Mouse (Mus musculus) liver, embryonic 16.5 days (tissue): ENCODE measurements around the gene Tas2r144. TPM values are rescaled to one million over a fixed set of nuclear protein-coding genes. Genes with fewer than 3 reads are reported as not detected.
A peak's percentile ranks its signal among the peaks of the same experiment; 100 is the strongest.

Experiments
- ATAC-seq: fragments of 200-750 bp; cut with Nextera tagmentation; 2 replicates; pipeline ENCODE4 v1.8.0; 2017; ENCODE audit warnings: low read depth, mild to moderate bottlenecking, moderate number of reproducible peaks, moderate library complexity
- H3K27ac ChIP-seq: fragments of 300-500 bp; sonication (generic); 2 replicates; pipeline ENCODE4 v1.5.1; 2014; ENCODE audit warnings: mild to moderate bottlenecking, low read length
- H3K27me3 ChIP-seq: fragments of 300-500 bp; sonication (generic); 2 replicates; pipeline ENCODE4 v1.6.1; 2014; ENCODE audit warnings: low read depth, low read length, mixed read lengths; ENCODE audit not compliant: control insufficient read depth, insufficient read depth
- H3K36me3 ChIP-seq: fragments of 300-500 bp; sonication (generic); 2 replicates; pipeline ENCODE4 v1.6.1; 2014; ENCODE audit warnings: mild to moderate bottlenecking; ENCODE audit not compliant: control insufficient read depth, insufficient read depth
- H3K4me1 ChIP-seq: fragments of 300-500 bp; sonication (generic); 2 replicates; pipeline ENCODE4 v1.6.1; 2014; ENCODE audit warnings: low read depth, low read length, mixed read lengths; ENCODE audit not compliant: control insufficient read depth
- H3K4me2 ChIP-seq: fragments of 300-500 bp; sonication (generic); 2 replicates; pipeline ENCODE4 v1.6.1; 2014; ENCODE audit warnings: low read depth, low read length, mixed read lengths
- H3K4me3 ChIP-seq: fragments of 300-500 bp; sonication (generic); 2 replicates; pipeline ENCODE4 v1.5.1; 2014; ENCODE audit warnings: low read depth, mild to moderate bottlenecking, low read length
- H3K9ac ChIP-seq: fragments of 300-500 bp; sonication (generic); 2 replicates; pipeline ENCODE4 v1.6.1; 2014; ENCODE audit warnings: low read depth, low read length
- H3K9me3 ChIP-seq: fragments of 300-500 bp; sonication (generic); replicated peaks from 2 replicates; pipeline ENCODE4 v1.6.1; 2016; ENCODE audit warnings: low read length; ENCODE audit not compliant: control insufficient read depth
- WGBS: fragments of 180-500 bp; shearing (Covaris S2); extraction: QIAGEN DNeasy Blood & Tissue Kit; methylation state at CpG from one replicate; pipeline ENCODE4 v1.1.7; 2014; ENCODE audit not compliant: insufficient replicate concordance; 5-methylcytosine and 5-hydroxymethylcytosine counted together
- polyA plus RNA-seq: library from polyadenylated mRNA; unstranded; fragments of >200 nt; fragmentation: Nextera tagmentation; extraction: Ambion mirVana; gene quantifications from 2 replicates; pipeline ENCODE4 v1.2.1, GENCODE M21; 2015

Gene Tas2r144
- polyA plus RNA-seq, 1 experiment from 2014 or later = not detected

DNA sequence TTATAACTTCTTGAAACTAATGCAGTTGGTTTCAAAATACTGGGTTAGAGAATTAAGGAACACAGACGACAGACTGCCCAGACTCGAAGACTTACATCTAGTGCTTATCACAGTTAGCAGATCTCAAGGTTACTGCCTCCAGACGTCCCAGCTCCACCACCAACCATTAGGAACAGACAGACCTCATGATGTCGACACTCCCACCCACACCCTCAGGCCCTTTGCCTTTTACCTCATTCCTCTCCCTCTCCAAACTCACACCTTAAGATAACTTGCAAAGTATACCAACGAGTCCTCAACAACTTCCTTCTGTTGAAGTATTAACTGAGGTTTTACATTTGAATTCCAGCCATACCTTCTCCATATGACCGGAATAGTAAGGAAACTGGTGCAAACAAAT lies 45.3 kb downstream of the Tas2r144 start:
- Histone ChIP-seq H3K4me2 (no peak overlapping the region), H3K4me3 (no peak overlapping the region), H3K27ac (no peak overlapping the region), H3K9me3 (no peaks in the 10 kb centered on the region), H3K4me1 (peaks cover 17% of the 10 kb centered on the region), H3K36me3 (no peaks in the 10 kb centered on the region), H3K9ac (no peak overlapping the region), H3K27me3 (no peaks in the 10 kb centered on the region)
- no peak for ATAC-seq
- WGBS = 19% methylated on average over 6 of the region's 6 CpGs

DNA sequence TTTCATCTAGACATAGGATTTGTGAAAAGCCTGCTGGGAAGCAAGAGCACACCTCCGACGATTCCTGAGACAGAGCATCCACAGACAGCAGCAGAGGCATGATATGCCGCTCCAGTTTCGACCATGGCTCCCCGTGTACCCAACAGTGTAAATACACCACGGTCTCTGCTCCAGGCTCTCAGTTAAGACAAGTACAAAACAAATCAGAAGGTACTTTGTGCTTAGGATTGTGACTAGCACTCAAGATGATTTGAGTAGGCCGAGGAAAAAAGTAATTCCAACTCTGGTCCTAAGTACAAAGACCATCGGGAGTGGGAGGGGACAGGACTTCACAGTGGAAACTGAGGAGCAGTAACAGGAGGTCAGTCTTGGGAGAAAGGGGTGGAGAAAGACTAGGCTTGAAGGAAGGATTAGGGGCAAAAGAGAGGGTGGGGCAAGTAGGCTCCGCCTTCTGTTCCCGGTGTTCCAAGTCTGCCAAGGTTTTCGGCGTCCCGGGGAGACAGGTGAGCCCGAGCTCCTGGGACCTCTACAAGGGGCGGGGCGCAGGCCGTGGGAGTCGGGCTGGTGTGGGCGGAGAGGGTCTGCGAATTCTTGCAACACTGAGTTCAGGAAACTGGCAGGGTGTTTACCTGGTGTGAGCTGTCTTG lies 46.5 kb downstream of the Tas2r144 start, which contains the start of gene Tmem139:
Gene Tmem139 (plus strand): TSS at position 447 of the 647 bp plus-strand sequence.
- WGBS = 38% methylated on average over 20 of the region's 20 CpGs
- Histone ChIP-seq H3K4me1 (peaks cover 17% of the 10 kb centered on the region), H3K36me3 (no peaks in the 10 kb centered on the region), H3K27ac (no peak within 1 kb of the TSS), H3K9ac (no peak within 1 kb of the TSS), H3K4me2 (peak within 1 kb of the TSS; percentile 29; the same call in 1 of the 2 replicates), H3K27me3 (no peaks in the 10 kb centered on the region), H3K4me3 (peak within 1 kb of the TSS; percentile 13; the same call in 1 of the 2 replicates), H3K9me3 (no peaks in the 10 kb centered on the region)
- no peak for ATAC-seq

DNA sequence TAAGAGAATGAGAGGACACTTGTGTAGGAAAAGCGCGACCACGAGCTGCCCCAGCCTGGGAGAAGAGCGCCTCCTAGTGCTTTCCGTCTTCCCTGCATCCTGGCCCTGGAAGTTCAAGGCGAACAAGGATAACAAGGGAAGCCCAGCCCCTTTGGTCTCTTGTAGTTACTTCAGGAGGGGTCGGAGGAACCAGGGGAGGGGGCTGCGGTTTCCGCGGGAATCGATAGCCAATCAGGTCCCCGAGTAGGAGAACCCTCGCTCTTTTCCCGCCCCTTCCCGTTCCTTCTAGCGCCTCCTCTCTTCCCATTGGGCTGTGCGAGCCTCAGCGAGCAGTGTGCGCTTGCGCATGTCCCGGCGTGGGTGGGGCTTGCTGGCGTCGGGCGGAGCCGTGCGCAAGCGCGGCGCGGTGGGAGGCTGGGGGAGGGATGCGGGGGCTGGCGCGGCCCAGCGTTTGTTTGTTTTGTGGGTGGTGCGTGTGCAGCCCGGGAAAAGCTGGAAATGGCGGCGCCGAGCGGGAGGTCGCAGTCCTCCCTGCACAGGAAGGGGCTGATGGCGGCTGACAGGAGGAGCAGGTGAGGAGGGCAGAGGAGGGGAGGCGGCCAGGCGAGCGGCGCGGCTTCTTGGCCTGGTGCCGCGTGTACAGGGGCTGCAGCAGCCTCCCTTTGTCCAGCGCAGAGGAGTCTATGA lies 49.6 kb downstream of the Tas2r144 start, which contains the start of gene Casp2:
Gene Casp2 (plus strand): TSS at position 360 of the 687 bp plus-strand sequence.
- WGBS = 0% methylated on average over 50 of the region's 51 CpGs
- no peaks in the 10 kb centered on the region for H3K27me3 ChIP-seq
- H3K9ac ChIP-seq = peak within 1 kb of the TSS; percentile 84
- H3K4me2 ChIP-seq = peak within 1 kb of the TSS; percentile 75
- peaks cover 13% of the 10 kb centered on the region for H3K4me1 ChIP-seq
- peak within 1 kb of the TSS; percentile 89 for H3K27ac ChIP-seq
- peak within 1 kb of the TSS; percentile 79 for H3K4me3 ChIP-seq
- ATAC-seq = peak; percentile 99
- H3K9me3 ChIP-seq = no peaks in the 10 kb centered on the region
- peaks cover 24% of the 10 kb centered on the region for H3K36me3 ChIP-seq

Other genes with a start within 250 kb of the Tas2r144 start
- gene Sval3, start 247.2 kb upstream of the Tas2r144 start, polyA plus RNA-seq = not detected in 2 replicates
- gene Sva, start 176.9 kb upstream of the Tas2r144 start, polyA plus RNA-seq = not detected in 2 replicates
- gene Tas2r139, start 74.4 kb upstream of the Tas2r144 start, polyA plus RNA-seq = not detected in 2 replicates
- gene Gstk1, start 30.6 kb downstream of the Tas2r144 start, polyA plus RNA-seq = 7.7 and 8.1 TPM in 2 replicates
- 0.21 TPM in 1 of 2 replicates, not detected in the other for gene Tmem139, start 46.6 kb downstream of the Tas2r144 start, polyA plus RNA-seq
- gene Casp2, start 49.7 kb downstream of the Tas2r144 start, polyA plus RNA-seq = 23.4 and 24.5 TPM in 2 replicates
- 0.08 and 0.14 TPM in 2 replicates for gene Clcn1, start 71.4 kb downstream of the Tas2r144 start, polyA plus RNA-seq
- gene Fam131b, start 109.3 kb downstream of the Tas2r144 start, polyA plus RNA-seq = not detected in 2 replicates
- gene Zyx, start 134.3 kb downstream of the Tas2r144 start, polyA plus RNA-seq = 35.2 and 43.2 TPM in 2 replicates
- gene Epha1, start 157.9 kb downstream of the Tas2r144 start, polyA plus RNA-seq = 7.3 and 8.4 TPM in 2 replicates
- gene Tas2r143, start 184.9 kb downstream of the Tas2r144 start, polyA plus RNA-seq = not detected in 2 replicates
- gene Tas2r135, start 190.1 kb downstream of the Tas2r144 start, polyA plus RNA-seq = not detected in 2 replicates
- not detected in 2 replicates for gene Tas2r126, start 219.2 kb downstream of the Tas2r144 start, polyA plus RNA-seq
- not detected in 2 replicates for gene Olfr458, start 249.9 kb downstream of the Tas2r144 start, polyA plus RNA-seq